Mouse (Mus musculus): Measurements from ENCODE around the gene Triobp. TPM values are rescaled to one million over a fixed set of nuclear protein-coding genes. Genes with fewer than 3 reads are reported as not detected.

Triobp gene
- polyA plus RNA-seq, 1 experiment: 56.3 TPM

DNA sequence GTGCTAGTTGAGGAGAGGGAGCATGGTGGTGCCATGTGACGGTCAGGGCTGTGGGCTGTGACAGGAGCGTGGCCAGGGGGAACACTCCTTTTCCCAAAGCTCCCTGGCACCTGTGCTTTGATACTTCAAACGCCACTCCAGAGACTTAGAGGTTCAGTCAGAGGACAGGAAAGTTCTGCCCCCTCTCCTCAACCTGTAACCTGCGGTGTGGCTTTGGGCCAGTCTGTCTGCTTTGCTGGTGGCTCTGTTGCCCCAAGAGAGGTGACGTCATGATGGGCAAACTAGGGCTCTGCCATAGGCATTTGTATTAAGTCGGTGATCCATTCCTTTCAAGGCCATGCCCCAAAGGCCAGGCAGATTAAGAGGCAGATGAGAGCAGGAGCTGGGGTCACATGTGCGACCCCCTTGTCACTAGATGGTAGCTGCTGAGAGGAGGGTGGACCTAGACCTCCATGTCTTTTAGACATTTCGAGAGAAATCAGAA lies 30.2 kb downstream of the Triobp start:
- WGBS: 78% methylated on average over 8 of the region's 8 CpGs
- no peak for DNase-seq
- TF ChIP-seq CTCF (IDR thresholded peaks at IDR 0.05; ENCODE audit: insufficient read depth, low read length) (no peak), POLR2A (IDR thresholded peaks at IDR 0.05; ENCODE audit: borderline replicate concordance, extremely low read depth, low read depth, low read length) (no peak)
- H3K4me3 ChIP-seq (replicated peaks; ENCODE audit: extremely low read depth, low read depth, low read length): no peak overlapping the region
- H3K4me1 ChIP-seq (ENCODE audit: control insufficient read depth, insufficient read depth, low read length): no peaks in the 10 kb centered on the region; the same call in 1 of the 2 replicates

DNA sequence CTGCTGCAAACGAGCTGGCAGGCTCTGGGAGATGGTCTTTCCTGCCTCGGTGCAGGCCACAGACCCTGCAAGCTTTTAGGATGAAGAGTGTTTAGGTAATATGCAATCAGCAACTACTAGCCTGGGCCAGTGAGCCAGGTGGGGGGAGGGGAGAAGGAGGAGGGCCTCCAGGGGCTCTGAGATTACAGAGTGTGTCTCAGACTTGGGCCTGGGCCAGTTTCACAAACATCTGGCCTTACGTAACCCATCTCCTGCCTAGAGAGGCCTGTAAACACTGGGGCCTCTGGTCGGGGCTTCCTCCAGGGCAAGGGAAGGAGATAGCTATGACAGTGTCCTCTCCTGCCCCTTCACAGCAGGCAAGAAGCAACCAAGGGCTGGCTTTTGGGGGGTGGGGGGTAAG lies 31.4 kb downstream of the Triobp start:
- Histone ChIP-seq H3K4me3 (replicated peaks; ENCODE audit: extremely low read depth, low read depth, low read length) (no peak overlapping the region), H3K4me1 (ENCODE audit: control insufficient read depth, insufficient read depth, low read length) (peaks cover 3% of the 10 kb centered on the region)
- peak; percentile 66 for DNase-seq
- no peak for TF ChIP-seq CTCF (IDR thresholded peaks at IDR 0.05; ENCODE audit: insufficient read depth, low read length)
- 0 out of 2 replicates have a peak, but pooled peaks have one; percentile 10 for TF ChIP-seq POLR2A (IDR thresholded peaks at IDR 0.05; ENCODE audit: borderline replicate concordance, extremely low read depth, low read depth, low read length)
- 10% methylated on average over 4 of the region's 4 CpGs for WGBS

GRCm38 (mm10) chr15:78980084-78980483 lies 32.6 kb downstream of the Triobp start:
- 86% methylated on average over 4 of the region's 4 CpGs for whole genome bisulfite sequencing
- no peak for TF ChIP-seq CTCF (IDR thresholded peaks at IDR 0.05; ENCODE audit: insufficient read depth, low read length)
- TF ChIP-seq POLR2A (IDR thresholded peaks at IDR 0.05; ENCODE audit: borderline replicate concordance, extremely low read depth, low read depth, low read length): no peak
- H3K4me1 ChIP-seq (ENCODE audit: control insufficient read depth, insufficient read depth, low read length): peaks cover 11% of the 10 kb centered on the region
- no peak for DNase-seq
- H3K4me3 ChIP-seq (replicated peaks; ENCODE audit: extremely low read depth, low read depth, low read length): no peak overlapping the region

DNA sequence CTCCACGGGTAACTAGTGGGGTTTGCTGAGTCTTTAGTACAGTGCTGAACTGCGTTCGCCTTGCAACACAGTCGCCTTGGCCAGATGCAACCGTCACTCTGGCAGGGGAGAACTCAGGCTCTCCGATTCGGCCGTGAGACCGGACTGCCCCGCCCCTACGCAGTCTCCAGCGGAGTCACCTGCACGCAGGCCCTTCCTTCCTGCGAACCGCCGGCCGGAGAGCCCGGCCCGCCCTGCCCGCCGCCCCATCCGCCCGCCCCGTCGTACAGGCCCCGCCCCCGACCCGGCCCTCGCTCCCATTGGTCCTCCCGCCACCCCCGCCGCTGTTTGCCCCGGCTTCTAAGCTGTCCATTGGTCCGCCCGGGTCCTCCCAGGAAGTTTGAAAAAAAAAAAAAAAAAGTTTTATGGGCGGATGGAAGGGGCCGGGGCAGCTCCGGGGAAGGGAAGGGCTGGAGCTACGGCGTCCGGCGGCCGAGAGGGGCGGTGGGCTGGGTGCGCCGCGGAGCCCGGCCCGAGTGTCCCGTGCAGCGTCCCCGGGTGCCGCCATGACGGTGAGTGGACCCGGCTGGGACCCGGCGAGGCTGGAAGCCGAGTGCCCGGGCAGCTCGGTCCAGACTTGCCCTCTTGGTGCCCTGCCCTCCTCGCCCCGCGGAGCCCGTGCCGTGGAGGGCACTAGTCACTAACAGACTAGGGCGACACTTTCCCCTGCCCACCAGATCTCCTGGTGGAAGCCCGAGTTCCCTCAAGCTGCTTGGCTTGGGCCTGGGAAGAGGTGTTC lies 35.3 kb downstream of the Triobp start:
- Histone ChIP-seq H3K4me3 (replicated peaks; ENCODE audit: extremely low read depth, low read depth, low read length) (peak overlapping the region; percentile 97), H3K4me1 (ENCODE audit: control insufficient read depth, insufficient read depth, low read length) (peaks cover 11% of the 10 kb centered on the region)
- under 1% methylated on average over 67 of the region's 67 CpGs for WGBS
- peak; percentile 85 for DNase-seq
- TF ChIP-seq CTCF (IDR thresholded peaks at IDR 0.05; ENCODE audit: insufficient read depth, low read length): no peak
- TF ChIP-seq POLR2A (IDR thresholded peaks at IDR 0.05; ENCODE audit: borderline replicate concordance, extremely low read depth, low read depth, low read length): peak; percentile 89; the same call in 1 of the 2 replicates

DNA sequence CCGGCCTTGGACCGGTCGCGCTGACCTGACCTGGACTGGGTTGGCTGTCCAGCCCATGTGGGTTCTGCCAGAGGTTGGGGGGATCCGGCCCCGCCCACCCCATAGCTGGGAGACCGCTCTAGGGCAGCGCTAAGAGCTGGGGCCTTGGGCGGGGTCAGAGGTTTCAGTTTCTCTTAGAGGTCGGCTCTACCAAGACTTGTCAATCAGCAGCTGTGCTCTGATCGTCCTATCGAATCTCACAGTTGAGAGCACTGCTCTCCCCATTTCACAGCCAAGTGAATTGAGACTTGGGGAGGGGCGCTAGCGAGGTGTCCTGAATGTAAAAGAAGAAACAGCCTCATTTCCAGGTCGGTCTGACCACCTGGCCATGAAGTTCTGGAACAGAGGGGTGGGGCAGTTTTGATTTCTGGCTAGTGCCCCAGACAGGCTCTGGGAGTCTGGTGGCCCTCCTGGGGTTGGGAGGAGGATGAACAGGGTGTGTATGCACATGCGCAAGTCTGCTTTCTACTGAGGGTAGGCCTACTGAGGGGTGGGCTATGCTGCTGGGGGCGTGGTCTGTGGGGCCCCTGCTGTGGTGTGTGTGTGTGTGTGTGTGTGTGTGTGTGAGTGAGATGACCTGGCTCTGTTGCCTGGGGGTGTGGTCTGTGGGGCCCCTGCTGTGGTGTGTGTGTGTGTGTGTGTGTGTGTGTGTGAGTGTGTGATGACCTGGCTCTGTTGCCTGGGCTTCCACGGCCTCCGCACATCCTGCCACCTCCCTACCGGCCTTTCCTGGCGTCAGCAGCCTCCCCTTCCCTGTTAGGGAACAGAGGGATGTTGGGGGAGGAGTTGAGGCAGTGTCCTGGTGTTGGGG lies 36.1 kb downstream of the Triobp start:
- Histone ChIP-seq H3K4me3 (replicated peaks; ENCODE audit: extremely low read depth, low read depth, low read length) (peak overlapping the region; percentile 97), H3K4me1 (ENCODE audit: control insufficient read depth, insufficient read depth, low read length) (peaks cover 11% of the 10 kb centered on the region)
- 2% methylated on average over 21 of the region's 21 CpGs for WGBS
- no peak for DNase-seq
- TF ChIP-seq CTCF (IDR thresholded peaks at IDR 0.05; ENCODE audit: insufficient read depth, low read length): no peak

- peaks cover 11% of the 10 kb centered on the region for H3K4me1 ChIP-seq (ENCODE audit: control insufficient read depth, insufficient read depth, low read length)
- DNase-seq: no peak
- WGBS: 24% methylated on average over 5 of the region's 5 CpGs
- no peak overlapping the region for H3K4me3 ChIP-seq (replicated peaks; ENCODE audit: extremely low read depth, low read depth, low read length)
- TF ChIP-seq CTCF (IDR thresholded peaks at IDR 0.05; ENCODE audit: insufficient read depth, low read length): no peak
- no peak for TF ChIP-seq POLR2A (IDR thresholded peaks at IDR 0.05; ENCODE audit: borderline replicate concordance, extremely low read depth, low read depth, low read length)
Observed at GRCm38 (mm10) chr15:78984286-78984778, 36.8 kb downstream of the Triobp start.

GRCm38 (mm10) chr15:78986536-78987220 lies 39.2 kb downstream of the Triobp start:
- WGBS: 58% methylated on average over 11 of the region's 11 CpGs
- DNase-seq: no peak
- TF ChIP-seq POLR2A (IDR thresholded peaks at IDR 0.05; ENCODE audit: borderline replicate concordance, extremely low read depth, low read depth, low read length) (no peak), CTCF (IDR thresholded peaks at IDR 0.05; ENCODE audit: insufficient read depth, low read length) (no peak)
- Histone ChIP-seq H3K4me3 (replicated peaks; ENCODE audit: extremely low read depth, low read depth, low read length) (no peak overlapping the region), H3K4me1 (ENCODE audit: control insufficient read depth, insufficient read depth, low read length) (peaks cover 11% of the 10 kb centered on the region)

- WGBS: 37% methylated on average over 14 of the region's 14 CpGs
- H3K4me1 ChIP-seq (ENCODE audit: control insufficient read depth, insufficient read depth, low read length): peaks cover 11% of the 10 kb centered on the region
- no peak for TF ChIP-seq CTCF (IDR thresholded peaks at IDR 0.05; ENCODE audit: insufficient read depth, low read length)
- no peak for TF ChIP-seq POLR2A (IDR thresholded peaks at IDR 0.05; ENCODE audit: borderline replicate concordance, extremely low read depth, low read depth, low read length)
- H3K4me3 ChIP-seq (replicated peaks; ENCODE audit: extremely low read depth, low read depth, low read length): no peak overlapping the region
- no peak for DNase-seq
Observed at GRCm38 (mm10) chr15:78988499-78988971, 41.0 kb downstream of the Triobp start.
